ENCODE assay signal across 9 mouse cellular contexts in the genomic region with DNA sequence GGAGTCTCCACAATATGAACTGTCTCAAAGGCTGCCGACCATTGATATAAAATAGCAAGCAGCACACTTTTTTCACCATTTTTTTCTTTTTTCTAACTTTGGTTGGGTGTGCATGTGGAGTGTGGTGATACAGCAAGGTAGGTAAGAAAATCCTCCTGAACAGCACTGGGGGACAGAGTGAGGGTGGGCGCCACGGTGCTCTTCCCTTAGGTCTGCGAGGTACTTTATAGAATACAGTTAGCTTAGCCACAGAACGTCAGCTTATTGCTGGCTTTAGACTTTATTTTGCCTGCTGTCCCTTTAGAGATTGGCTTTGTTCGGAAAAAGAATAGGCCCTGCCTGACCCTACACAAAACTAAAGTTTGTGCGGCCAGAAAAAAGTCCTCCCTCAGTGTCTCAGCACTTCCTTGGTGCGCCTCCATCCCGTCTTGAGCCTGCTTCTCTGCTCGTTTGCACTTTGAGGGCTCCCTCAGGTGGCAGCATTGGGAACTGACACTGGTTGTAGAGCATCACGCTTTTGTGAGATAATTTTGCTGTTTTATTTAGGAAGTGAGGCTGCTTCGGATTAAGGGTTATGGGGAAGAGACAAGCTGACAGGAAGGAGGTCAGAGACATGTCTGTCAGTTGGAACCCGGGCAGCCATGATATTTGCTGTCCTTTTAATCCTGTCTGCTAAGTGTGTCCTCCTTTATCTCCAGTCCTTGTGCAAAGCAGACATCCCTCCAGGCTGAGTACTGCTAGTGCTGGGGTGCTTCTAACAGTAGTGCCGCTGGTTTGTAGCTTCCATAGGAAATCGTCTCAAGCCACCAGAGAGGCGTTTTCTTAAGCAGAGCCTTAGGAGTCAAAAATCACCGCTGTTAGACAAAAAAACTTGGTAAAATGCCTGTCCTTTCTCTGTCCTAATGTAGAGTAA. TPM values are rescaled to one million over a fixed set of nuclear protein-coding genes. Genes with fewer than 3 reads are reported as not detected.
A peak's percentile ranks its signal among the peaks of the same experiment; 100 is the strongest.
DNase-seq lines count a peak whose midpoint lies in the region; TF ChIP-seq lines count a peak whose summit lies in the region.
"Had no signal": no experiment of that assay in that cellular context is flagged by ENCODE, and none has a peak within 500 bp of the region (broad histone marks: within the 10 kb centered on the region; RNA-seq: fewer than 3 reads in every experiment).

No protein-coding gene starts in this region.

- in situ Hi-C loops in ES-E14 (cut with MboI; ENCODE audit: low sequenced_read_pairs in 2 of 2, unreplicated experiment in 2 of 2) = loop anchor here in 1 of 2 experiments (25.0 kb wide), 1 partner anchor 332 kb away; a partner anchor contains a TSS

- H3K4me3 ChIP-seq in ES-E14 (ENCODE audit: insufficient read depth in 1 of 2, low read depth in 1 of 2, low read length in 2 of 2, poor library complexity in 1 of 2, severe bottlenecking in 1 of 2) = no peak overlapping the region
- H3K4me3 ChIP-seq: limb, embryonic 15.5 days had no signal

- H3K9me3 ChIP-seq in ES-E14 (ENCODE audit: control insufficient read depth, insufficient read depth, low read depth, low read length) = no peaks in the 10 kb centered on the region
- H3K9me3 ChIP-seq: limb, embryonic 15.5 days had no signal

- no peak overlapping the region for H3K9ac ChIP-seq in ES-E14 (ENCODE audit: insufficient read depth, low read depth, low read length, poor library complexity, severe bottlenecking)
- H3K9ac ChIP-seq: limb, embryonic 15.5 days had no signal

- H3K27ac ChIP-seq in ES-E14 (ENCODE audit: insufficient read depth, low read depth, low read length, poor library complexity, severe bottlenecking) = no peak overlapping the region
- H3K27ac ChIP-seq: limb, embryonic 15.5 days had no signal

- intact Hi-C loops in heart, postnatal 10 days (cut with DNase I) = loop anchor here (1.0 kb wide), 1 partner anchor 344 kb away; no protein-coding TSS in a partner anchor

- DNase-seq in ES-E14 (ENCODE audit: low read depth, low spot score) = peak; percentile 63
- peak; percentile 57 for DNase-seq in brain, embryonic 18.5 days (ENCODE audit: low read depth, low spot score)
- peak; percentile 44 for DNase-seq in fibroblast of lung, adult 2 months (ENCODE audit: low read depth)
- DNase-seq in heart, postnatal 10 days = peak; percentile 82 to 90
- DNase-seq in layer of hippocampus, adult 9-11 months = peak; percentile 58
- peak; percentile 87 for DNase-seq in lung, postnatal 36 days
- peak; percentile 83 for DNase-seq in retina, postnatal 1 day
- DNase-seq in urinary bladder, adult 18-20 months (ENCODE audit: low spot score in 2 of 2) = peak; percentile 55 to 81

- H3K36me3 ChIP-seq in ES-E14 (ENCODE audit: control insufficient read depth, insufficient read depth, low read length, poor library complexity, severe bottlenecking) = peaks cover under 1% of the 10 kb centered on the region; the same call in 1 of the 2 replicates
- H3K36me3 ChIP-seq: limb, embryonic 15.5 days had no signal

- peaks cover 0 to 4% of the 10 kb centered on the region in 2 experiments; a peak in 1 of 4 replicates for H3K4me1 ChIP-seq in ES-E14 (ENCODE audit: control insufficient read depth in 2 of 2, insufficient read depth in 2 of 2, low read length in 2 of 2, poor library complexity in 1 of 2)
- H3K4me1 ChIP-seq: limb, embryonic 15.5 days had no signal

TF ChIP-seq in ES-E14, 5 proteins besides CTCF, POLR2A, EP300 and RAD21:
- peak; percentile 67 for TF ChIP-seq ZC3H11A (IDR thresholded peaks at IDR 0.05; ENCODE audit: borderline replicate concordance, low read depth, low read length)
- no peak for TF ChIP-seq MAFK (IDR thresholded peaks at IDR 0.05; ENCODE audit: insufficient read depth, low read depth, low read length)
- TF ChIP-seq ZNF384 (IDR thresholded peaks at IDR 0.05; ENCODE audit: low read depth, low read length) = no peak

RNA-seq across cellular contexts. Expression of a gene that starts 17.3 kb away (rescaled TPM):
- total RNA-seq in ES-E14 (2012; rRNA removed) = 8.5 and 10.2 TPM in 2 replicates
- total RNA-seq in heart, postnatal 10 days (2021) = 10 to 100 TPM; 38.7 to 39.5 TPM

RNA-seq across cellular contexts. Expression of a gene that starts 17.4 kb away (rescaled TPM):
- 24.8 and 28.9 TPM in 2 replicates for total RNA-seq in ES-E14 (2012; rRNA removed)
- total RNA-seq in heart, postnatal 10 days (2021) = 10 to 100 TPM; 29.4 to 30.9 TPM
